Mouse (Mus musculus): ENCODE results near the gene Cabs1.

Cabs1 gene

DNA sequence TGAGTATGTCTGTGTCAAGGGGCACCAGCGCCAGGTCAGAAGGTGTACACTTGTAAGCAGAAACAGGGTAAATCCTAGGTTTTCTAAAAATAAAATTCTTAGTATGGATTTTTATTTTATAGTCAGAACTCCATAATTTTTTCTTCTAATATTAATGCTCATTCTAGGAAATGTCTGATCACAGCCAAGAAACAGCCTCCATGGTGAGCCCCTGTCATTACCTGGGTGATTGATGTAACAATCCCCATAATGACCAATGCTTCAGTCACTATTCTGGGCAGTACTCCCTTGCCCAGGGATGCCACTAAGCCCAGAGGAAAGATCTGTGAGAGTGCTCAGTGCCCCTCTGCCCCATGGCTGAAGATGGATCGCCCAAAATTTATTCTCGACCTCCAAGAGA, at the start of gene Cabs1:
Gene Cabs1 (plus strand): TSS at position 301 of the 400 bp plus-strand sequence.
- DNase-seq (ENCODE audit: low read depth, low spot score), result no peak

- no peak for DNase-seq (ENCODE audit: low read depth, low spot score)
These were observed 47.6 kb upstream of the Cabs1 start for GRCm38 (mm10) chr5:87931603-87932002.

- DNase-seq (ENCODE audit: low read depth, low spot score), result no peak
These were observed 38.5 kb upstream of the Cabs1 start for GRCm38 (mm10) chr5:87940752-87941151.

DNA sequence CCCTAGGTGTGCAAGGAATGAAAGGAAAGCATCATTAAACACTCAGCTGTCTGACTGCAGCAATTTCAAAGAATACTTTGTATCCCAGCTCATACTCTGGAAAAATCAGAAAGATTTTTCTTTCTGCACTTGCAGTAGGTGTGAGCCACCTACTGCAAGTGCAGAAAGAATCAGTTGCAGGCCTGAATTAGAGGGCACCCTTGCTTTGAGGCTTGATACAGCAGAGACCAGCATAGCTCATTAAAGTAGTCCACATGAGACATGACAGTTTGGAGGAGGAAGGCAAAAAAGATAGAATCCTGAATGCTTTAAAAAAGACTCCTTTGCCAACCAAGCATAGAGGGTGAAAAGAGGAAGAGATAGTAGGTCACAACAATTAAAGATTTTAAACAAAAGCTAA, 36.7 kb upstream of the Cabs1 start:
- no peak for DNase-seq (ENCODE audit: low read depth, low spot score)

DNA sequence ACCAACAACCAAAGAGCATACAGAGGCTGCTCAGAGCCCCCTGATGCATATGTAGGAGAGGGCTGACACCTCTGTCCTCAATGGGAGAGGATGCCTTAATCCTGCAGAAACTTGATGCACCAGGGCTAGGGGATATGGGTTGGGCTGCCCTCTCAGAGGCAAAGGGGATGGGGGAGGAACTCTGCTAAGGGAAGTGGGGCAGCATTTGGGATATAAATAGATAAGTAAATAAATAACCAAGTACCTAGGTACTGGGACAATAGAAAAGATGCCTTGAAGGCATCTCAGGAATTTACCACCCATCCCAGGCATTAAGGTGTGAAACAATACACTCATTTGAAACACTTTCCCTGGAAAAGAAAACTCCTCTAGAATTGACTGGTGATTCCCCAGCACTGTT, 27.4 kb upstream of the Cabs1 start:
- no peak for DNase-seq (ENCODE audit: low read depth, low spot score)

- DNase-seq (ENCODE audit: low read depth, low spot score), result no peak
These were observed 10.0 kb upstream of the Cabs1 start, which contains the start of the genes 2310003L06Rik and Gm28434 for GRCm38 (mm10) chr5:87969201-87969600. Gene 2310003L06Rik, plus strand, starts transcription at chr5:87969459. Gene Gm28434, plus strand, starts transcription at chr5:87969517.

DNA sequence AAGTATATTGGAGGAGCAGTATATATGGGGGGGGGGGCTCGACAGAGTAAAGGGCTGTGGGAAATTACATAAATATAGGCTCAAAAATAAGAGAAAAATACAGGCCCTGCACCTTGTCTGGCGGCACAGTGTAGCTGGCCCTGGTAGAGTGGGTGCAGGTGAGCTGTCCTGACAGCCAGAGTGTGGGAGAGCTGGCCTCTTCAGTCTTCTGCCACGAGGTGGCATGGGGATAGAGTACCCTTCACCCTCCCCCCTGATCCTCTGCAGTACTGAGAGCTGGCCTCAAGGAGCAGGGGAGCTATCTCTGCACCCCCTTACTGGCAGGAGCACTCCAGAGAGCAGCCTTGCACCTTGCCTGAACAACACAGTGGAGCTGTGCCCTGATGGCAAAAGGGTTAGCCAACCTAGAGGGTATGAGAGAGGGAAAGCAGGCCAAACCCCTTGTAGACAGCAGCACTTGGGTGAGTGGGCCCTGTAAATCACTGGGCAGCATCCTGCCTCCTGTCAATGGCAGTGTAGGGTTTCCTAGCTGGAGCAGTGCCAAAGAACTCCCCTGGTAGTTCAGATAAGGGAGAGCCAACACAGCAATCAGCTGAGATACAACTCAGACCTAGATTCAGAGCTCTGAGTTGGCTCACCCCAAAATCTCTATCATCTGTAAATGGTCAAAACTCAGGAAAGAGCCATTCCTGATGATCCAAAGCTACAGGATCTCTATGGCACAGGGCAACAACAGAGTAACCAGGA, 3.4 kb downstream of the Cabs1 start:
- DNase-seq (ENCODE audit: low read depth, low spot score), result no peak

GRCm38 (mm10) chr5:88002249-88002648, 23.0 kb downstream of the Cabs1 start, which contains the start of gene Smr3a:
Gene Smr3a, plus strand, starts transcription at chr5:88002549.
- no peak for DNase-seq (ENCODE audit: low read depth, low spot score)

DNA sequence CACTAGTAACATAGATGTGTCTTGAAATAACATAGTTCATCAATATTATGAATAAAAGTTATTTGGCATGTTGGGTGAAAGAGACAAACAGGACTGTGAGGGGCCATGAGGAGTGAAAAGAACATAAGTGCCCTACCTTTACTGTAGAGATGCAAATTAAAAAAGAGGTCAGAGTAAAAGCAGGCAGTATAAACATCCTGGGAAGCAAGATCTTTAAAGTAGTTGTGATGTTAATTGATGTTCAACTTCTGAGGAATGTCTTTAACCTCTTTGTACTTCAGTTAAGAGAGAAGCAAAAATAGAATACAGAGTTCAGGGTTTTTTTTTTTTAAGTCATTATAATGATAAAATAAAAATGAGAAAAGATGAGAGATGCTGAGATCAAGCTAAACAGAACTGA, 26.0 kb downstream of the Cabs1 start:
- no peak for DNase-seq (ENCODE audit: low read depth, low spot score)

Data from embryo, embryonic 11.5 days (tissue).